Mouse (Mus musculus) brain, adult 2 months (tissue): ENCODE results near the gene 2410131K14Rik.

Experiments
- DNase-seq: peaks from one replicate; pipeline ENCODE4 v3.0.0; 2011; ENCODE audit warnings: low read depth, low spot score

The 2410131K14Rik gene

GRCm38 (mm10) chr5:118244606-118245443, at the start of gene 2410131K14Rik, which contains the start of gene Rnft2:
2410131K14Rik (plus strand) TSS chr5:118245227.
Rnft2 (minus strand) TSS chr5:118245116.
- peak; percentile 100 for DNase-seq

GRCm38 (mm10) chr5:118197421-118197820, 47.6 kb upstream of the 2410131K14Rik start:
- no peak for DNase-seq

- DNase-seq, result no peak
These were observed 45.4 kb upstream of the 2410131K14Rik start for GRCm38 (mm10) chr5:118199670-118200069.

DNA sequence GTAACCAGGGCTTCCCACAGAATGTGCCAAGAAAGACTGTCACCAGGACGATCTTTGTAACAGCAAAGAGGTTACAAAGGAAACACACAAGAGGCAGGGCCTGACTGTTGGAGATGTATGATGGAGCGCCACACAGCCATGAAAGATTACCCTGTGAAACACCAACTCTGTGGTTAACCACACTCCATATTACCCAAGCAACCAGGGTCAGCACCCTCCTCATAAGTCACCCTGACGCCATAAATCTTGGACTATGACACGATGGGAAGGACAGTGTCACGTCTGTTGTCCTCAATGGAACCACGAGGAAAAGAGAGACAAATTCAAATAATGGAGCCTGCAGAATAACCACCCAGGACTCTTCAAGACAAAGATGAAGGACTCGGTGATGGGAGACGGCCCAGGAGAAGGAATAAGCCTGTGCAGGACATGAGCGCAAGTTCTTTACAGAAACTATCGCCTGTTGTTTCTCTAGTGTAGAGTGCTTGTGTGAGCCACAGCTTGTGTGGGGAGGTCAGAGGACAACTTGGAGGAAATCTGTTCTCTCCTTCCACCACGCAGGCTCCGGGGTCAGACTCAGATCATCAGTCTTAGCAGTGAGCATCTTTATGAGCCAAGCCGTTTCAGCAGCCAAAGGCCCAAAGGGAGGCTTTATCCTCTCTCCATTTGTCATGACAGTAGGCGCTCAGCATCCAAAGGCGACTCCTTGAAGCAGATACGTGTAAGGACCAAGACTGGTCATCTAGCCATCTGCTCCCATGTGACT, 40.2 kb upstream of the 2410131K14Rik start:
- DNase-seq, result no peak

GRCm38 (mm10) chr5:118205852-118206251, 39.2 kb upstream of the 2410131K14Rik start:
- no peak for DNase-seq

- no peak for DNase-seq
These were observed 31.0 kb upstream of the 2410131K14Rik start for GRCm38 (mm10) chr5:118214012-118214411.

GRCm38 (mm10) chr5:118214418-118215154, 30.4 kb upstream of the 2410131K14Rik start:
- DNase-seq, result peak; percentile 96

- DNase-seq, result peak; percentile 59
These were observed 27.6 kb upstream of the 2410131K14Rik start for GRCm38 (mm10) chr5:118217410-118217809.

- DNase-seq, result no peak
These were observed 21.8 kb upstream of the 2410131K14Rik start for GRCm38 (mm10) chr5:118223142-118223757.

DNA sequence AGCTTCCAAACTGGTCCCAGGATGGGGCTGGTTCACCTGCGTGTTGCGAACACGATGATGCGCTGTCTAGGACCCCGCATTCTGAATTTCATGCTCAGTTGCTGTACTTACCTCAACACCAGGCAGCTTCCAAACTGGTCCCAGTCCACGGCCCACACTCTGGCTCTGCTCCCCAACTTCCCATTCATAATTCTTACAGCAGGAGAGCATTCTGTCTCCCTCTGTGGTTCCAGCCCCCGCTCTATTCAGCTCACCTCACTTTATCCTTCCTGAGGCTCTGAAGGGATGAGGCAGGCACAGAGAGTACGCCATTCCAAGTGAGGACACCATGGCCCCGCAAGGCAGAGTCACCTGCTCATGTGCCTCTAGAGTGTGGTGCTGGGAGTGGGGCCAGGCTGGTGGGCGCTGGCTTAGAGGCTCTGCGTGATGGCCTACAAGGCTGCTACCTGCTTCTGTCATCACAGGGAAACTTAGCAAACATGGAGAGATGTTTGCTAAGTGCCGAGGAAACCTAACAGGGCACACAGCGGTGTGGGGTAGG, 14.9 kb upstream of the 2410131K14Rik start:
- DNase-seq, result peak; percentile 65

GRCm38 (mm10) chr5:118236891-118237290, 8.1 kb upstream of the 2410131K14Rik start:
- DNase-seq, result peak; percentile 38

- no peak for DNase-seq
These were observed 5.4 kb upstream of the 2410131K14Rik start for GRCm38 (mm10) chr5:118239671-118240070.

- peak; percentile 54 for DNase-seq
These were observed 730 bp downstream of the 2410131K14Rik start for GRCm38 (mm10) chr5:118245606-118246308.

DNA sequence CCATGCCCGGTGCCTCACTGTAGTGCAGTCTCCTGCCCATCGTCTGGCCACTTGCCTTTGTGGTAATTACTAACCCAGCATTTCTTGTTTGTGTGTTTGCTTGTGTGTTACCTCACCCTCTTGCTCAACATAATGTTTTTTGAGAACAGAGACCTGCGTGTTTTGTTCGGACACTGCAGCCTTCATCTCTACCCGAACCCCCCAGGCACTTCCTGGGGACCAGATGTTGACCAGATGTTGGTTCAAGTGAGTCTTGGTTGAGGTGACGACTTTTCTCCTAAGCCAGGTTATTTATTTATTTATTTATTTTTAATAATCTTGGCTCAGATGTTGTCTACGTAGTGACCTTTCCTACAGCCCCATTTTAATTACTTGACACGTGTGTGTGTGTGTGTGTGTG, 2.4 kb downstream of the 2410131K14Rik start:
- no peak for DNase-seq

GRCm38 (mm10) chr5:118250987-118251386, 6.0 kb downstream of the 2410131K14Rik start:
- DNase-seq, result no peak

DNA sequence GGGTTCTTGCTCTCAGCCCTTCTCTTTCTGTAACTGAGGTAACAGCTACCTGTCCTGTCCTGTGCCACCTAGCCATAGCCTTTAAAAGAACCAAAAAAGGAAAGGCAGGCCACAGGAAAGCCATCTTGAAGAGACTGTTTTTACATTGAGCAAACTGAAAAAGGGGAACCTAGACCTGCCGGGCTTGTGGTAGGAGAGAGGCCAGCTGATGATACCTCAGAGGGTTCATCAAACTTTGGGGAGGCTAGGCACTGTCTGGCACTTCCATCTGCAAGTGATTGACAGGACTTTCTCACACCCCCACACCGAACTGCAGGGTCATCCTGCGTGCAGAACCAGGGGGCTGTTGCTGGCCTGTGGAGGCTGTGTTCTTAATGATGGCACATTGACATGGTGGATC, 8.5 kb downstream of the 2410131K14Rik start:
- DNase-seq, result no peak

GRCm38 (mm10) chr5:118256981-118257380, 12.0 kb downstream of the 2410131K14Rik start:
- no peak for DNase-seq

DNA sequence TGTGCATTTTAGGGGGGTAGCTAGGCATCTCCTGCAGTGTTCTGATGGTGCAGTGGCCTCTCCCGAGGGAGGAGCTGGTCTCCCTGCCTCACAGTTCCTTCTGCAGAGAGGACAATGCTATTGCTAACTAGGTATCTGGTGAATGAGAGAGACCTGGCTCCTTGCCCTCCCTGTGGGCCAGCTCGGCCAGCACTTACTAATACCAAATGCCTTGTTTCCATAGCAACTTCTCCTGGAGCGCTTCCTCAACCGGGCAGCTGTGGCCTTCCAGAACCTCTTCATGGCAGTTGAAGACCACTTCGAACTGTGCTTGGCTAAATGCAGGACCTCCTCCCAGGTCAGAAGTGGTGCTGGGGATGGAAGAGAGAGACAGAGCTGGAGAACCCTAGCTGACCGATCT, 14.1 kb downstream of the 2410131K14Rik start:
- DNase-seq, result peak; percentile 50

- DNase-seq, result no peak
These were observed 14.6 kb downstream of the 2410131K14Rik start for GRCm38 (mm10) chr5:118259636-118260035.

GRCm38 (mm10) chr5:118260055-118260454, 15.0 kb downstream of the 2410131K14Rik start:
- no peak for DNase-seq
